Mouse (Mus musculus) CH12.LX (cell line): Measurements from ENCODE around the gene Fmn2. TPM values are rescaled to one million over a fixed set of nuclear protein-coding genes. Genes with fewer than 3 reads are reported as not detected.
A peak's percentile ranks its signal among the peaks of the same experiment; 100 is the strongest.

ENCODE experiments used
- DNase-seq: peaks from one replicate; pipeline ENCODE4 v3.0.0-alpha.2; 2013; ENCODE audit errors: extremely low read depth
- H3K27ac ChIP-seq: 2 replicates; pipeline ENCODE4 v1.5.1; 2012; ENCODE audit warnings: low read depth, mild to moderate bottlenecking, control low read depth, moderate library complexity; ENCODE audit not compliant: insufficient read depth
- H3K27me3 ChIP-seq: replicated peaks from 2 replicates; pipeline ENCODE3; 2012; ENCODE audit warnings: inconsistent platforms
- H3K36me3 ChIP-seq, 2 experiments: replicated peaks in 1 of 2; 2 replicates each; pipeline versions ENCODE3 to v1.6.1; 2012; ENCODE audit warnings: inconsistent platforms in 1 of 2, low read length in 1 of 2, mild to moderate bottlenecking in 1 of 2, mixed read lengths in 1 of 2, moderate library complexity in 1 of 2; ENCODE audit not compliant: control insufficient read depth in 1 of 2, insufficient read depth in 1 of 2
- H3K4me1 ChIP-seq, 2 experiments: 2 replicates each; pipeline ENCODE4 v1.6.1; 2012; ENCODE audit warnings: inconsistent platforms in 1 of 2, moderate library complexity in 1 of 2; ENCODE audit not compliant: insufficient read depth in 2 of 2, control insufficient read depth in 1 of 2
- H3K4me2 ChIP-seq: 2 replicates; pipeline ENCODE4 v1.6.1; 2012; ENCODE audit warnings: low read depth, mild to moderate bottlenecking, control low read depth; ENCODE audit not compliant: poor library complexity, insufficient read depth, severe bottlenecking
- H3K4me3 ChIP-seq, 3 experiments: fragments of 150-350 bp in 1 of 3; sonication (generic) in 1 of 3; replicated peaks in 1 of 3; 2 replicates each; pipeline versions ENCODE3 to v1.5.1; 2011 to 2012; ENCODE audit warnings: low read depth in 2 of 3, low read length in 2 of 3, mild to moderate bottlenecking in 2 of 3, moderate library complexity in 2 of 3, control low read depth in 1 of 3, improper control_type of control experiment in 1 of 3, inconsistent platforms in 1 of 3, mixed read lengths in 1 of 3; ENCODE audit not compliant: poor library complexity in 1 of 3
- H3K79me2 ChIP-seq: replicated peaks from 2 replicates; pipeline ENCODE4 v1.6.1; 2012; ENCODE audit warnings: mild to moderate bottlenecking, moderate library complexity; ENCODE audit not compliant: control insufficient read depth, poor library complexity, insufficient read depth, severe bottlenecking; ENCODE audit errors: extremely low read depth
- H3K9ac ChIP-seq: 2 replicates; pipeline ENCODE4 v1.6.1; 2012; ENCODE audit warnings: low read depth, mild to moderate bottlenecking, control low read depth, moderate library complexity; ENCODE audit not compliant: insufficient read depth
- H3K9me3 ChIP-seq: replicated peaks from 2 replicates; pipeline ENCODE3; 2012; ENCODE audit warnings: low read length, inconsistent platforms, mixed read lengths
- BHLHE40 ChIP-seq: IDR thresholded peaks from 2 replicates; pipeline ENCODE4 v1.6.1; 2011; ENCODE audit warnings: mild to moderate bottlenecking, low read depth, low read length, improper control_type of control experiment
- CHD1 ChIP-seq: IDR thresholded peaks from 2 replicates; pipeline ENCODE4 v1.6.1; 2012; ENCODE audit warnings: low read depth, low read length, improper control_type of control experiment, inconsistent platforms
- CTCF ChIP-seq, 2 experiments: IDR thresholded peaks in 1 of 2; conservative IDR thresholded peaks in 1 of 2; 2 replicates each; pipeline ENCODE4 v1.5.1; 2011 to 2012; ENCODE audit warnings: low read depth in 2 of 2, low read length in 2 of 2, improper control_type of control experiment in 1 of 2, inconsistent platforms in 1 of 2, mild to moderate bottlenecking in 1 of 2, moderate library complexity in 1 of 2
- E2F4 ChIP-seq: IDR thresholded peaks from 2 replicates; pipeline ENCODE4 v1.6.1; 2011; ENCODE audit warnings: low read depth, low read length, improper control_type of control experiment; ENCODE audit not compliant: insufficient replicate concordance
- ETS1 ChIP-seq: conservative IDR thresholded peaks from 2 replicates; pipeline ENCODE4 v1.6.1; 2012; ENCODE audit warnings: low read depth, mild to moderate bottlenecking, inconsistent platforms, low read length, improper control_type of control experiment, moderate library complexity
- IRF4 ChIP-seq: IDR thresholded peaks from 2 replicates; pipeline ENCODE4 v1.6.1; 2014; ENCODE audit warnings: low read depth, mild to moderate bottlenecking, inconsistent platforms, low read length, improper control_type of control experiment
- JUN ChIP-seq: IDR thresholded peaks from 2 replicates; pipeline ENCODE4 v1.6.1; 2011; ENCODE audit warnings: low read depth, mild to moderate bottlenecking, low read length, improper control_type of control experiment, moderate library complexity; ENCODE audit not compliant: insufficient read depth
- KAT2A ChIP-seq: IDR thresholded peaks from 2 replicates; pipeline ENCODE4 v1.6.1; 2012; ENCODE audit warnings: low read length, improper control_type of control experiment, inconsistent platforms; ENCODE audit not compliant: insufficient replicate concordance
- NELFE ChIP-seq: IDR thresholded peaks from 2 replicates; pipeline ENCODE4 v1.6.1; 2011; ENCODE audit warnings: low read depth, low read length, improper control_type of control experiment
- NRF1 ChIP-seq: IDR thresholded peaks from 2 replicates; pipeline ENCODE4 v1.6.1; 2014; ENCODE audit warnings: low read depth, mild to moderate bottlenecking, inconsistent platforms, low read length, improper control_type of control experiment, moderate library complexity
- PAX5 ChIP-seq: IDR thresholded peaks from 2 replicates; pipeline ENCODE4 v1.6.1; 2012; ENCODE audit warnings: low read length, inconsistent platforms, mixed read lengths
- POLR2A ChIP-seq: IDR thresholded peaks from 2 replicates; pipeline ENCODE4 v1.6.1; 2011; ENCODE audit warnings: low read depth, mild to moderate bottlenecking, improper control_type of control experiment, low read length
- POLR2AphosphoS2 ChIP-seq: IDR thresholded peaks from 2 replicates; pipeline ENCODE4 v1.6.1; 2011; ENCODE audit warnings: low read depth, low read length, improper control_type of control experiment
- RAD21 ChIP-seq: IDR thresholded peaks from 2 replicates; pipeline ENCODE4 v1.6.1; 2011; ENCODE audit warnings: low read depth, mild to moderate bottlenecking, low read length, improper control_type of control experiment, moderate library complexity
- TBP ChIP-seq: conservative IDR thresholded peaks from 2 replicates; pipeline ENCODE4 v1.6.1; 2011; ENCODE audit warnings: low read depth, low read length, improper control_type of control experiment
- ZMIZ1 ChIP-seq: IDR thresholded peaks from 2 replicates; pipeline ENCODE4 v1.6.1; 2012; ENCODE audit warnings: low read depth, mild to moderate bottlenecking, inconsistent platforms, low read length, improper control_type of control experiment
- dilution Hi-C: fragments of 300-500 bp; cut with MboI; formaldehyde crosslinking; loops from 2 replicates; pipeline ENCODE4 v1.14.3; 2020; ENCODE audit warnings: low sequenced_read_pairs; ENCODE audit not compliant: extremely low pct_unique_long_range_greater_than_20kb, extremely low pct_ligation_motif_present
- in situ Hi-C: fragments of 300-500 bp; cut with MboI; formaldehyde crosslinking; loops from 3 replicates; pipeline ENCODE4 v1.14.3; 2019; ENCODE audit warnings: low sequenced_read_pairs, low pct_ligation_motif_present, low pct_unique_long_range_greater_than_20kb, mixed read lengths
- polyA plus RNA-seq: library from polyadenylated mRNA; unstranded; fragments of >175 nt; gene quantifications from 2 replicates; pipeline ENCODE4 v1.2.1, GENCODE M21; 2012; ENCODE audit warnings: low read depth; ENCODE audit not compliant: insufficient read length
- total RNA-seq, 2 experiments: library from RNA; depleted of rRNA; stranded (reverse); fragments of 300-350 nt in 1 of 2; fragments of >200 nt in 1 of 2; gene quantifications; 2 replicates each; pipeline ENCODE4 v1.2.3; 2012 to 2014

Fmn2 gene
- total and polyA plus RNA-seq, 3 experiments = 0.25 to 1.6 (median 0.51) TPM

DNA sequence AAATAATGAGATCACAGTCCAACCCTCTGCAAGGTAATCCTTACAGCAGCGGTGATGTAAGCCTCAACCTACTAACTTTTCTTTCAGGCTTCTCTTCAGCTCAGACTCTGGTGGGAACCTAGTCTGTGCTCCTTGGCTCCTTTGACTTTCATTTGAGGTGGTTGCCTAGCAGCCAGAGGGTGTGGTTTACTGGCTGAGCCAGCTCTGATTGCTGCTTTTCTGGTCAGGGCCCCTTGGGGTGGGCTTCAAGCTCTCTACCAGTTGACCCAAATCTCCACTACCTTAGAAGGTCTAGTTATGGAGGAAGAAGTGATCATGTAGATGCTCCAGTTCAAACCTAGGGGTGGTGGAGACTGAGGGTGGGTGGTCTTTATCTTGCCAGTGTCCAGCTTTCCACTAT is 128.4 kb downstream of the Fmn2 start:
- no peak overlapping the region for H3K4me2 ChIP-seq

DNA sequence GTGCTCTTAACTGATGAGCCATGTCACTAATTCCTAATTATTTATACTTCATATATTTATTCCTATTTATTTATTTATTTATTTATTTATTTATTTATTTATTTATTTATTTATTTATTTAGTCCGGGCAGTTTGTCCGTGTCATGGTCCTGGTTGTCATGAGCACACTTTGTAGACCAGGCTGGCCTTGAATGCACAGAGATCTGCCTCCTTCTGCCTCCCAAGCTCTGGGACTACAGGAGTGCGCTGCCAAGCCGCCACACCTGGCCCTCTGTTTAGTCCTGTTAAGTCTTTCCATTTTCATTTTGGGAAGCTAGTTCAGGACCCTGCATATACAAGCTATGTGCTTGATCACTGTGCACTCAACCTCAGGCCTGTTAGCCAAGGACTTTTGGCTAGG is 134.7 kb downstream of the Fmn2 start:
- in situ Hi-C loops = no loop called here
- H3K4me2 ChIP-seq = no peak overlapping the region
- no peaks in the 10 kb centered on the region for H3K4me1 ChIP-seq
- H3K27ac ChIP-seq = no peak overlapping the region
- H3K27me3 ChIP-seq = no peaks in the 10 kb centered on the region
- no peak overlapping the region for H3K4me3 ChIP-seq
- H3K36me3 ChIP-seq = no peaks in the 10 kb centered on the region
- dilution Hi-C loops = no loop called here
- TF ChIP-seq NELFE = no peak
- TF ChIP-seq CHD1 = no peak
- no peak overlapping the region for H3K9ac ChIP-seq
- no peaks in the 10 kb centered on the region for H3K9me3 ChIP-seq
- H3K79me2 ChIP-seq = no peaks in the 10 kb centered on the region
- DNase-seq = no peak

More for the DNA sequence above, 128.4 kb downstream of the Fmn2 start:
- in situ Hi-C loops = no loop called here
- H3K4me3 ChIP-seq = no peak overlapping the region
- TF ChIP-seq ETS1 = no peak
- TF ChIP-seq NRF1 = no peak
- TF ChIP-seq CTCF (conservative IDR thresholded peaks at IDR 0.05 in 1 of 2, IDR thresholded peaks at IDR 0.05 in 1 of 2; ENCODE audit: low read depth in 2 of 2, low read length in 2 of 2) = no peak
- no peak for TF ChIP-seq BHLHE40
- no peak for TF ChIP-seq ZMIZ1
- no peak for TF ChIP-seq POLR2A
- no peak for TF ChIP-seq RAD21
- no peak for TF ChIP-seq IRF4
- TF ChIP-seq POLR2AphosphoS2 = no peak
- no peak for TF ChIP-seq PAX5
- no peak for TF ChIP-seq TBP
- TF ChIP-seq, all 38 proteins: peak for 0
- H3K27me3 ChIP-seq = no peaks in the 10 kb centered on the region
- DNase-seq = peak; percentile 10
- no peaks in the 10 kb centered on the region for H3K9me3 ChIP-seq
- H3K4me1 ChIP-seq = peaks cover 0 to 7% of the 10 kb centered on the region in 2 experiments; a peak in 1 of 4 replicates
- no peaks in the 10 kb centered on the region for H3K36me3 ChIP-seq
- no peak overlapping the region for H3K27ac ChIP-seq
- dilution Hi-C loops = no loop called here
- H3K9ac ChIP-seq = no peak overlapping the region
- H3K79me2 ChIP-seq = no peaks in the 10 kb centered on the region

DNA sequence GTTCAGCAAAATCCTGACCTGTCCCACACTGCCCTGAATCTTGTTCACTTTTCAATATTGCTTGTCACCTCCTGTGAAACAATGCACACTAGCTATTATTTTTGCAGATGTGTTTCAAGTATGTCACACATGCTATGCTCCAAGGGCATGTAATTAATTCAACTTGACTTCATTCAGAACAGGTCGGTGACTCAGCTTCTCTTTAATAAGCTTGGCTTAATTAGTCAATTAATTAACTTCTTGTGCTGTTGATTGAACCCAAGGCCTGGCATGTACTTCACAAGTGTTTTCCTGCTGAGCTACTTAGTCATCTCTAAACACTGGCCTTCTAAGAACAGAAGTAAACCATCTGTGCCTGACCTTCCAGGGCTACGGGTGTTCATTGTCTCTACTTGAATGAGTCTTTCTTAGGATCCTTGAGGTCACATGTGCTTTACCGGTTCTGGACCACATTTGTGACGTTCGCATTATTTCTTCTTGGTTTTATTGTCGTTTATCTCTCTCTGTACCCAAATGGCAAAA is 136.0 kb downstream of the Fmn2 start:
- Histone ChIP-seq H3K27me3 (no peaks in the 10 kb centered on the region), H3K27ac (no peak overlapping the region), H3K9me3 (no peaks in the 10 kb centered on the region), H3K4me1 (no peaks in the 10 kb centered on the region), H3K9ac (no peak overlapping the region), H3K4me2 (no peak overlapping the region), H3K36me3 (no peaks in the 10 kb centered on the region), H3K79me2 (no peaks in the 10 kb centered on the region), H3K4me3 (no peak overlapping the region)
- in situ Hi-C loops (no loop called here), dilution Hi-C loops (no loop called here)
- DNase-seq = no peak
- TF ChIP-seq KAT2A (no peak), ZMIZ1 (no peak), JUN (no peak), E2F4 (no peak)
